Mouse (Mus musculus): ENCODE data around the gene Mapkbp1.

Gene Mapkbp1

GRCm38 (mm10) chr2:120051405-120051804, 78.9 kb downstream of the Mapkbp1 start:
- no peak for DNase-seq (ENCODE audit: low read depth, low spot score)

GRCm38 (mm10) chr2:120054771-120055552, 82.5 kb downstream of the Mapkbp1 start:
- no peak for DNase-seq (ENCODE audit: low read depth, low spot score)

GRCm38 (mm10) chr2:120055923-120056322, 83.4 kb downstream of the Mapkbp1 start:
- DNase-seq (ENCODE audit: low read depth, low spot score): no peak

- DNase-seq (ENCODE audit: low read depth, low spot score): no peak
These were observed 86.3 kb downstream of the Mapkbp1 start for GRCm38 (mm10) chr2:120058818-120059217.

GRCm38 (mm10) chr2:120059466-120059865, 87.0 kb downstream of the Mapkbp1 start:
- no peak for DNase-seq (ENCODE audit: low read depth, low spot score)

GRCm38 (mm10) chr2:120060190-120060589, 87.7 kb downstream of the Mapkbp1 start:
- DNase-seq (ENCODE audit: low read depth, low spot score): no peak

GRCm38 (mm10) chr2:120060651-120061050, 88.2 kb downstream of the Mapkbp1 start:
- DNase-seq (ENCODE audit: low read depth, low spot score): no peak

GRCm38 (mm10) chr2:120062248-120062647, 89.7 kb downstream of the Mapkbp1 start:
- DNase-seq (ENCODE audit: low read depth, low spot score): no peak

- DNase-seq (ENCODE audit: low read depth, low spot score): no peak
These were observed 92.1 kb downstream of the Mapkbp1 start for GRCm38 (mm10) chr2:120064639-120065038.

GRCm38 (mm10) chr2:120065243-120065642, 92.7 kb downstream of the Mapkbp1 start:
- DNase-seq (ENCODE audit: low read depth, low spot score): no peak

GRCm38 (mm10) chr2:120066224-120066623, 93.7 kb downstream of the Mapkbp1 start:
- DNase-seq (ENCODE audit: low read depth, low spot score): no peak

GRCm38 (mm10) chr2:120068555-120069465, 96.3 kb downstream of the Mapkbp1 start:
- DNase-seq (ENCODE audit: low read depth, low spot score): peak; percentile 39

- DNase-seq (ENCODE audit: low read depth, low spot score): no peak
These were observed 97.0 kb downstream of the Mapkbp1 start for GRCm38 (mm10) chr2:120069466-120069990.

GRCm38 (mm10) chr2:120074096-120074495, 101.6 kb downstream of the Mapkbp1 start:
- no peak for DNase-seq (ENCODE audit: low read depth, low spot score)

GRCm38 (mm10) chr2:120076076-120076705, 103.7 kb downstream of the Mapkbp1 start:
- DNase-seq (ENCODE audit: low read depth, low spot score): no peak

Data from A20 (cell line).